Mouse (Mus musculus): ENCODE data around the gene Notch1.

Notch1 gene

DNA sequence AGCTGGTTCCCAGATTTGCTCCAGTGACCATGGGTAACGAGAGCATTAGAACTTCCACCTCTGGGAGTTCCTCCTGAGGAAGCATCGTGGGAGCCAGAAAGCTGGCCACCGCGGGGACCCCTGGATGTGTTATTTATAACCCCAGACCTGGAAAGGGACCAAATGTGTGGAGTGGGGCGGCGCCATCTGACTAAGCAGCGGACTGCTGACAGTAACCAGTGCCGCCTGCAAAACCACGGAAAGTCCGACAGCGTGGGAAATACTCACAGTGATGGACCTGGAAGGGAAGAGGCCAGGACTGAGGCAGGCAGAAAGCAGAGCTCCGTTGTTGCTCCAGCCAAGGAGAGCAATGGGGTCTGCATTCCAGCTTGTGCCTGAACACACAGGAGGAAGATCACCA is at the start of gene Notch1:
Gene Notch1, minus strand, starts transcription at position 389 of the 400 bp plus-strand sequence.
- DNase-seq = no peak

DNA sequence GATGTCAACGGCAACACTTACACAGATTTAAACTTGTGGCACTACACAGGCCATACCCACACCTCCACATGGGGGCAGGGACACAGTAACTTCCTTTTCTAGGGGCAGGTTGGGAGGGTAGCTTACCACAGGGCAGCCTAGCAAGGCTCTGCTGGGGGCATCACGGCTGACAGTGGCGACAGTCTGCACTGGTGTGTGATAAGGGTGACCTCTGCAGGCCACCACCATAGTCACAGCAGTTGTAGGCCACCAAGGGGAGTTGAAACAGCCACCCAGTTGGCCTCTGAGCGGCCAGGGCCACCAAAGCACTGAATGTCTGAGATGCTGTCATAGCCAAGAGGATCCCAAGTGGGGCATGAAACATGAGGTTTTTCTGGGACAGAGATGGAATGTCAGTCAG is 49.8 kb upstream of the Notch1 start:
- peak; percentile 19 for DNase-seq

DNA sequence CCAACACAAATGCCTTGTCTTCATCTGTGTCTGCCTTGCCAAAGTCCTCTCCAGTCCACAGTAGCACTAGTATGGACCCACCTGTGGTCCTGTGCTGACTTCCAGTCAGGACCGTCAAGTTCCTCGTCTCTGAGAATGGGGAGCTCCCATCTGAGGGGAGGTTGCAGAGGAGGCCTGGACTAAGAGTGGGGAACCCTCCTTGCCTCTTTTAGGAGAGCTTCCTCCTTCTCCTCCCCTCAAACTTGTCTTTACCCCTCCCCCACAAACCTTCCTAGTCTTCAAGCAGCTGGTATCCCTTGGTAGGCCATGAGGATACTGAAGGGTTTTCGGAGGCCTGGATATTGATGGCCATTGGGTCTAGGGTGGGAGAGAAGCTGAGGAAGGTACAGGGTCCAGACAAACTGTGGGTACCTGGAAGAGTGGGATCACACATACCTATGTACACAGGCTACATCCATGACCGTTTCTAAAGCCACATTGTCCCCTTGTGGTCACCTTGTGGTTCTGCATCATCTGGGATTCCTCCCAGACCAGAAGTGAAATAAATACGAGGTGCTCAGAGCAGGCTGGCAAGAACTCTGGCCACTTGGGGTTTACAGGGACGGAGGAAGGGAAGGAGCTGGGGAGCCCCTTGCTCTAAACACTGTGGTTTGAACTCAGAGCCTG is 45.0 kb upstream of the Notch1 start:
- DNase-seq = no peak

DNA sequence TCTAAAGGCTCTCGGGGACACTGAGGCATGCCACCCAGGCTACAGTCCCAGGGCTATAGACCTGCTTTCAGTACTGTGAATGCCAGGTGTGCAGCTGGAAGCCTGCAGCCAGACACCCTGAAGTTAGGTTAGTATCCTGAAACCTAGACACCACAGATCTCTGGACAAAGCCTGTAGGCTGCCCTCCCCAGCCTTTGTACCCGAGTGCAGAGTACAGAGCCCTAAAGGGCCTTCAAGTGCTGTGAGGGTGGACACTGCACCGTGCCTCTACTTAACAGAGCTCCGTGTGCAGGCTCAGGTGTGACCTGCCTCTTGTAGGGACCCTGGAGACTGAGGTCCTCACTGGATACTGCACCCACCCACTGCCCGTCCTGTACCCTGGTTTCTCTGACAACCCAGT is 44.0 kb upstream of the Notch1 start:
- DNase-seq = no peak

DNA sequence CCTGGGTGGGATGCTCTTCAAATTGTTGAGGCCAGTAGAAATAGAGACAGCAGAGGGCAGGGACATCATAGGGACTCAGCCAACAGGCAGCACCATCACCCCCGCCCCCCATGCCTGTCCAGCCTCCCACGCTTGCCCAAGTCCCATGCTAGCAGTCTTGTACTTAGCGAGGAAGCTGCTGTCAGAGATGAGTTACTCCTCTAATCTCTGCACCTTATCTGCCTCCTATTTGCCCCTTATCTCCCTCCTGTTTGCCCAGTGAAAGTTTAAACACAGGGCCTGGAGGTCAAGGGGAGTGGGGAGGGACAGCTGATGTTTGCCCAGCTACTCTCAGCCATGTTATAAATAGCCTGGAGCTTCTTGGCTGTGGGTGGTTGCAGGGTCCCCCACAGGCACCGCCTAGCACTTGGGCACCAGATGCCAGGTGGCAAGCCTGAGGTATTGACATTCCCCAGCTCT is 40.1 kb upstream of the Notch1 start:
- DNase-seq = no peak

DNA sequence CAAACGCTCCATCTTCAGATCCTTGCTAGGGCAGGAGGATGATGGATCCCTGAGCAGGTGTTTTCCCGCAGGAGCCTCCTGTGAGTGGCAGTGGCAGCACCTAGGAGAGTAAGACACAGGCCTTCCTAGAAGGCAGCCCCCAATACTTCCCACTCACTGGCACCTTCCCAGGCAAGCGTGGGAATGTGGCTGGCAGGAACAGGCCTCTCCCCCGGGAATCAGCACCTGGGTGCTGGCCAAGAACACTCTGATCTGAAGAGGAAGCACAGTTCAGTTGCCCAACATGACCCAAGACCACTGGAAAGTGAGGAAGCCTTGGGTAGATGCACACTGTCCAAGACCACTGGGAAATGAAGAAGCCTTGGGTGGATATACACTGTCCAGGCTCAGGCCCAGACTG is 38.6 kb upstream of the Notch1 start:
- no peak for DNase-seq

DNA sequence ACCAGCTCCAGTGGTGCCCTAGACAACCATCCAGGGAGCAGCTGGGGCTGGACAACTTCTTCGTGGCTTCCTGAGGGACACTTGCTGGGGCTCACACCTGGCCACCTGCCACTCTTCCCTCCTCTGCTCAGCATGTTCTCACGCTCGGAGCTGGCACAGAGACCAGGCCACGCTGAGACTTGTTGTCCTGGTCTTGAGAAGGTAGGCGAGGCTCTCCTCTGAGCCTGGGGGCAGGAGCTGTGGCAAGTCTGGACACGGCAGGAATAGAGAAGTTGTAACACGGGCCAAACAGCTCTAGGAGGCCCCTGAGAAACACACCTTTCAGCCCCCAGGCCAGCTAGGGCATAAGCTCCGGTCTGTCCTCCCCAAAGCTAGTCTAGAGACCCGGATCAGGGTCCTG is 37.4 kb upstream of the Notch1 start:
- DNase-seq = no peak

DNA sequence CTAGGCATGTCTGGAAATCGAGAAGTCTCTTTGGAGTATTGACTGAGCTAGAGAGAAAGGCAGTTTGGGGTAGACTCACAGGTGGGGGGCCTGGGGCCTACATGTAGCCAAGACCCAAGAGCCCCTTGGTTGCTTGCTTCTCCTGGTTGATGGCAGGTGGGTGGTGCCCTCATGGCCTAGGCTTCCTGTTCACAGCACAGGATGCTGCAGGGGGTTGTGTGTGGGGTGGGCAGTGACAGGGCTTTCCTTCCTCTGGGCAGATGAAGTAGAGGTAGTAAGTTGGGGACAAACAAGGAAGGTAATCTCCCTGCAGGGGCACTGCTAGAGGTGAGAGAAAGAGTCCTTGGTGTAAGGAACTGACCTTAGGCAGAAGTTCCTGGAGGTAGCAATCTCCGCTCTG is 35.6 kb upstream of the Notch1 start:
- DNase-seq = no peak

DNA sequence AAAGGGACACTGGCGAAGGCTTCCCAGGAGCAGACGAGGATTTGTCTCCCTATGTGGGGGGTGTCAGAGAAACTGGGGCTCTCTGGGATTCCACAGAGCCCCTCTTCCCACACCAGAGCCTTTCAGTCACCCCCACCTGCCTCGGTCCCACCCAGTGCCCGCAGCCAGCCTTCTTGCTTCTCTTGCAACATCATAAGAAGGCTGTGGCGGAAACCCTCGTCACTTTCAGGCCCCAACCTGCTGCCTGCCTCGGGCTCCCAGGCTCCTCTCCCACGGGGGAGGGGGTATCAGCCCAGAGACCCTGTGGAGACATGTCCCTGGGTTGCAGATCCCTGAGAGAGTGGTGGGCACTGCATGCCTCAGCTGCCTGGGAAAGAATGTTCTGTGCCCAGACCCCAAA is 35.0 kb upstream of the Notch1 start:
- DNase-seq = no peak

DNA sequence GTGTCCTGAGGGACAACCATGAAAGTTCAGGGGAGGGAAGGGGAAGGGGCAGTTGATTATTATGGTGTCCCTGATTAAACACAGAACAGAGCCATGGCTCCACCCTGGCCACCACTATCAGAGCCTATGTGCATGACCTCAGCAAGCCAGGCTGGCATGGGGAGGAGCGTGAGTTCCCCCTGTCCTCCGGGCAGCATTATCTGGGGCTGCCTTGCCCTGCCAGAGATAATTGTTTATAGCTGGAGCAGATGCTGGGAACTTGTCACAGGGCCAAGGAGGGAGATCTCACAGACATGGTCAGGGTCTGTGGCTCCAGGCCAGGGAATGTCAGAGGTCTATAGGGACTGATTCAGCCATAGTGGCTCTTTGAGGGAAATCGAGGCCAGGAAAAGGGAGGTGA is 34.3 kb upstream of the Notch1 start:
- DNase-seq = no peak

DNA sequence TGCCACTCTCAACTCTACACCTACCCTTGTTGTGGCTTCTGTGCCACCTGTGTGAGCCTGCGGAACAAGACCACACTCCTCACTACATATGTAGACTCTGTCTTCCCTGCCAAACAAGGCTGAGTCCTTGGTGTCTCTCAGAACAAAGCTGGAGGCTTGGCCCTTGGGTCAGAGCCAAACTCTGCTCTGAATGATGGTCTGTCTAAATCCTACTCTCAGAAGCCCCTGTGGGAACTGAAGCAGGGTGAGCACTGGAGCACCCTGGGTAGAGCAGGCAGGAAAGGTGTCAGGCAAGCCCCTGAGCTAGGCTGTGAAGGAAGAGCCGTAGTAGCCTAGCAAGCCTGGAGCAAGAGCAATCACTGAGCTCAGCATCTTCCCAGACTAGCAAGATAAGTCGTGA is 33.7 kb upstream of the Notch1 start:
- no peak for DNase-seq

DNA sequence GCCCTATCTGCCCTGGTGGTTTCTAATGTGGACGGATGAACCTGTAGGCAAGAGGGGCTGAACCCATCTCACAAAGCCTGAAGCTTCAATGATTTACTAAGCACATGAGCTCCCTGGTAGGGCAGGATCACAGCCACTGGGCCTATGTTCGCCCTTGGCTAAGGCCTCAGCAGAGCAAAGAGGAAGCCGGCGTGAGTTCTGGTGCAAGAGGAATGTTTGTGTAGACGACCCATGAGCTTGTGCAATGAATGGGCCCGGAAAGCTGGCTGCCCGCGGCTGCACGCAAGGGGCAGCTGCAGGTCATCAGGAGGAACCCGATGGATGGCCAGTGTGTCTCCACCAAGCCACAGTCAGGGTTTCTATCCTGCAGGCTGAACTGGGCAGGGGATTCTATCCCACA is 33.3 kb upstream of the Notch1 start:
- no peak for DNase-seq

DNA sequence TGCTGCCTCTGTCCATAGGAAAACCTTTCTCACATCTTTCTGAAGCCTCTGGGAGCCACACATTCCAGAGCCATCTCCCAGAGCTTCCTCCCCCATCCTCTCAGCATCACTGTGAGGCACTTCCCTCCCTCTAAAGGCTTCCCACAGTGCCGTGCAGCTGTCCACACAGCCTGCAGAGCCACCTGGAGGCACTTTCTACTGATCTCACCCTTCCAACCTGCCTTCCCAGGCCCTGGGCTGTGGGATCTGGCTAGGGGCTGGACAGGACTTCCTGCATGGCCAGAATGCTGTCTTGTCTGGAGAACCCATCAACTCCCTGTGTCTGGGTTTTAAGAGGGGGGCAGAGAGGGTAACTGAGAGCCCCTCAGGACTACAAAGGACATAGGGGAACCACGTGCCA is 31.0 kb upstream of the Notch1 start:
- no peak for DNase-seq

DNA sequence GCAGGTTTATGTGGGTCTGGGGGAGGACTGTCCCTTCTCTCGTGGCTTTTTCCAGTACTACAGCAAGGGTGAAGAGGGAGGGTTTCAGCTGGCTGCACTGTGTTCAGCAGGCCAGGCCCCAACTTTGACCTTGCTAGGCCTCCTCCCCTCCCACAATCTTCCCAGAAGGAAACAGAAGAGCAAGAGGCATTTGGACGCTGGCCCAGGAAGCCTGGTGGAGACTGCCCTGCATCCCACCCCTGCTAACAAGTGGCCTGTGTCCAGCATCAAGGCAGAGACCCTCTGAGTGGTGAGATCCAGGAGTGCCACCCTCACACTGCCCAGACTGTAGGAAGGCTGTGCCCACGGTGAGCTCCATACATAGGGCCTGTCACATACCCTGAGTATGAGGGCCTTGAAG is 27.8 kb upstream of the Notch1 start:
- DNase-seq = no peak

DNA sequence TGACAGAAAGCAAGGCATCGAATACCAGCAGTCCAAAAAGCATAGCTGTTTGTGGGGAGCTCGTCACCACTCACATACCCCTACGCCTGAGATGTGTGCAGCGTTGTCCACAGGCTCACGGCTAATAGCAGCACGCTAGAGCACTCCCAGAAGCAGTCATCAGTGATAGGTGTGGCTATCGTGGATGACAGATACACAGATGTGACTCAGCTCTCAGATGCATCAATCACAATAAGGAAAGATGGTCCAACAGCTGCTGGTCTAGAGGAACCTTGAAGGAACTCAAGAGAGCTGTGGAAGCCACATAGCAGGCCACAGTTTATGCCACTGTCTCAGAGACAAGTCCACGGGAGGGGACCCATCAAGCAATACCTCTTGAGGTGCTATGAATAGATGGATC is 27.3 kb upstream of the Notch1 start:
- no peak for DNase-seq

DNA sequence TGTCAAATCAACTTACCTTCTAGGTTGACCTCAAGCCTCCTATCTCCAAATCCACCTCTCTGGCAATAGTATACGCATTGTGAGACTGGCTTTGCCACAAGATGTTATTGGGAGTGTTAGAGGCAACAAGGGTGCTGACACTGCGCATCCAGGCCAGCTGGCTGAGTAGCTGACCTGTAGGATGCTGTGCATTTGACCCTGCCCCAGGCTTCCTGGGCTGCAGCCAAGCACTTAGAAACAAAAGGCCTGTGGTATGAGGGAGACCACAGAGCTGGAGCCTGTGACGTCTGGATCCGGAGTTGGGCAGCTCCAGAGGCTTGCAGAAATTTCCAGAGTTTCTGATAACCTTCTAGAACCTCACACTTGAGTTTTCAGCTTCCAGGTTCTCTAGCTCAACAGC is 26.7 kb upstream of the Notch1 start:
- no peak for DNase-seq

DNA sequence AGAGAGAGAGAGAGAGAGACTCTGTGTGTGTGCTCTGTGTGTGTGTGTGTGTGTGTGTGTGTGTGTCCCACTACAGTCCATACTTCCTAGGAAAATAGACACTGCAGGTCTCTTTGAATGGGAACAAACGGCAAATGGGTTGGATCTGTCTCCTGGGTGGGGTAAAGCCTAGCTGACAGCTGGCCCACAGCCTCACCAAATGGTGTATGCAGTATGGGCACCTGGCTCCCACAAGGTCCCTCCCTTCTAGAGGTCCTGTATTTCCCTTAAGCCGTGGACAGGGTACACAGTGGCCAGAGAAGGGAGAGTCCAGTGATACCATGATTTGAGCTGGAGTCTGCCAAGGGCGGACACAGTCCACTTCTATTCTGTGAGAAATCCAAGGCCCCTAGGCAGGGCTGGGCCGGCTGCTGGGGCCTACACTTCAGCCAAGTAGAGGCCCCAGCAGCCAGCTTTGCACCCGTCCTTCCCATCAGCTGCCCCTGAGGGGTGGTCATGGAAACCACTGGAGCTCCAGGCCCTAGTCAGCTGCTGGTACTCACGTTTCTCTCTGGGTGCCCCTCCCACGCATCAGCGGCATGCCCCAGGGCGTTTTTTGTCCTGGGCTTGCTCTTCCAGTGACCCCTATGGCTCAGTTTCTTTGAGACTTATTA is 24.9 kb upstream of the Notch1 start:
- peak; percentile 9 for DNase-seq

DNA sequence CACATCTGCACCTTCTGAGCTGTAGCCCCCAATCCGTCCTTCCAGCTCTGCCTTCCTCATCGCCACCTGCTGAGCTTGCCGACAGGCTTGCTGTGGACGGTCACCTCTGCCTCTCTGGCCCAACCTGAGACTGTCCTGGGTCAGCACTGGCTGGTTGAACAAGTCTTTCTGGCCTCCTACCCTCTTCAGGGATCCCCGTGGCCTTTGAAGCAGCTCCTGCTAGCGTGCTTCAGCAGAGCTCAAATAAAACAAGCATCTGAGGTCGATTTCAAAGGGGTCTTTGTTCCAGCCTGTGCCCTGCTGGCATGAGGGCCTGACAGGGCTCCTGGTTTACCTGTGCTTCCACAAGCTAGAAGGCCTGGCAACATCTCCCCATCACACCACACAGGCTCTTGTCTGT is 24.3 kb upstream of the Notch1 start:
- DNase-seq = no peak

DNA sequence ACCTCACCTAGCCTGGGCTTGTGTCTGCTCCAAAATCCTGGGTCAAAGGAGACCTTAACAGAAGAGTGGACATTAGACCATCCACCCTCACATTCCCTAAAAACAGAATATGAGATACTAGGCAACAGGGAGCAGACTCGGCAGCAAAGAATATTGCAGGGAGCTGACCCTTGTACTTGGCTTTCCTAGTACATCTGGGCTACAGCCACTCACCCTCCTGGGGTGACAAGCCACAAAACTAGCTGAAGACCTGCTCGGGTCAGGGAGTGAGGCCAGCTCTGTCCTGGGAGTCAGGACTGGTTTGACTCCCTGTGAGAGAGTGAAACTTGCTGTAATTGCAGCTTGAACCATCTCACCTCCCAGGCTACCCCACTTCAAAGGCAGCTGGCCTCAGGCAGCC is 23.1 kb upstream of the Notch1 start:
- no peak for DNase-seq

DNA sequence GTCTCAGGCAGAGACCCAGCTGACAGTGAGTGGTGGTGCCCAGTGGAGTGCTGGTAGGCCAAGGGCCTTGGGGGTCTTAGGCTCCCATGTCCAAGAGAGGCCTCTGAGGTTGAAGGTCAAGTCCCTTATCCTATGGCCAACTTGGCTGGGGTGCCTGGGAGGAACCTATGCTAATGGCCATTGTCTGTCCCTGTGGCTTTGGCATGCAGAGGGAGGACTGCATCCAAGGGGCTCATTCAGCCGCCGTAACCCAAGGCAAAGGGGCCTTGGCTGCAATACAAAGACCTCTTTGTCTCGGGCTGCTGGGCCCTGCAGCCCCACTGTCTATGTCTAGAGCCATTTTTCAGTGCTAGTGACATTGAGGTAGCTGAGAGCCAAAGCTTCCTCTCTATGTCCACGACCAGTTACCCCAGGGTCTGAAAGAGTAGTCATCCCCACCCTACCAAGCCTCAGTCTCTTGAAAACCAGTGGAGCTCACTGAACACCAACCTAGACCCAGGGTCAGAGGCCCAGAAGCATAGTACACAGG is 19.1 kb upstream of the Notch1 start:
- DNase-seq = peak; percentile 17

DNA sequence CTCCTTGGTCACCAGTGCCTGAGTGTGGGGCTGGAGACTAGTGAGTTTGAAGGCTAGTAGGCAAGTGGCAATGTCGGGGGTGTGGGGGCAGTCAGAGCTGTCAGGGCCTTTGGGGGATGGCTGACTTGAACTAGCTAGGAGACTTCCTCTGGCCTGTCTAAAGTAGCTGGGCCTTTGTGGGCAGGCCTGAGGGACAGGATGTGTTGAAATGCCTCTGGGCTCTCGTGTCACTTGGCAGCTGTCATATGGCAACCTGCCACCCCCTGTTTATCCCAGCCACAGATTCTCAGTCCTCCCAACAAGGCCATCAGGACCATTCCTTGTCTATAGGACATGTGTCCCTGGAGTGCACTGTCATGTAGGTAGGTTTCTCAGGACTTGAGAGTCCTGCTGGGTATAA is 18.2 kb upstream of the Notch1 start:
- peak; percentile 25 for DNase-seq

DNA sequence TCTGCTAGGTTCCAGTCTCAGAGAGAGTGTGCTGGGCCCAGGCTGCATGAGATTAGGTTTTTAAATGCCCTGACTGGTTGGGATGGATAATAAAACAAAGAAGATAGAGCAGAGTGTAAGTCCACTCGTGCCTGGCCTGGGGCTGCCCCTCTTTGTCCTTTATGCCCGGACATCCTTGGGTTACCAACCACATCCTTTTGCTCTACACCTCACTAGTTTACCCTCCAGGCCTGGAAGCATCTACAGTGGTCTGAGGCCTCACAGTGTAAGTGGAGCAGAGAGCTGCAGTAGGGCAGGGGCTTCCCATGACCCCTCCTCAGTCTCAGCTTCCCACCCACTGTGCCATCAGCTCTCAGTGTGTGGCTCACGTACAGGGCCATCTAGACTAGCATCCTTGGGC is 17.7 kb upstream of the Notch1 start:
- no peak for DNase-seq

DNA sequence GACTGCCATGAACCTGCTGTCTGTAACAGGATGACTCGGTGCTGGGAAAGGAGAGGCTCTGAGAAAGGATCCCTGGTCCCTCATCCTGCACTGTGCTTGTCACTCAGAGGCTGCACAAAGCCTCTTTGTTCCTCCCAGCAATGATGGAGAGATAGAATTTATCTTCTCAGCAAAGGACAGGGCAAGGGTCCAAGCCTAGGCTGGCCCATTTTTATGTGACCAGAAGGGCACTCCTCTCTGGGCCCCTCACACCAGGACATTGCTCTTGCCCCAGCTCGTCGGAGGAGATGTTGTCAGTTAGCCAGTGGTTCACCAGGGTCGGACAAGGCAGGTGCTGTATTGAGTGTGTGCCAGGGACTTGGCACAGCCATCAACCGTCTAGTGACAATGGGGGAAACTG is 16.8 kb upstream of the Notch1 start:
- DNase-seq = no peak

DNA sequence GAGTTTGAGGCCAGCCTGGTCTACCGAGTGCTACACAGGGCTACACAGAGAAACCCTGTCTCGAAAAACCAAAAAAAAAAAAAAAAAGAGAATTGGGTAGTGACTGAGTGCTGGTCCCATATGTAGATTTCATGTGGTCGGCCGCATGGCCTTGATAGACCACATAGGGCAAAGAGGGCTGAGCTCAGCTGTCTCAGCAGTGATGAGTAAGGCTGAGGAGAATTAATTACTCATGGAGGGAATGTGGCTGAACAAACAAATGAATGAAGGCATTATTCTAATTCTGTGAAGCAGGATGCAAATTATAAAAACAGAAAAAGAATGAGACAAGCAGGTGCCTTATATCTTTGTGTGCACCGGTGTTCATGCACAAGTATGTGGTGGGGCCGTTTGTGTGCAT is 15.4 kb upstream of the Notch1 start:
- DNase-seq = no peak

DNA sequence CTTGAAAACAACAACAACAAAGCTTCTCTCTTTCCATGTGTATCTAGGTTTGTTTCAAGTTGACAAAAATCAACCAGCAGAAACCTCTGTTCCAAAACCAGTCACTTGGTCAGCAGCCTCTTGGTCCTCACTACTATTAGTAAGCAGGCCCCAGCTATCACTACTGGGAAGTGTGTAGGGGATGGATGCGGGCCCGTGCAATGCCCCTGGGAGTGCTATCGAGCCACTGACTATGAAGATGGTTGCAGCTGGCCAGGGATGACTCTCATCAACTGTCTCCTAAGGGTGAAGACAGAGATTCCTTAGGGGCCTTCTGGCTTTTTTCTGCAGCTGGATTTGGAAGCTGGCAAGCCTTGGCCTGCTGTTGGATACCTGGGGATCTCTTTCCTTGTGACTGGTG is 13.4 kb upstream of the Notch1 start:
- DNase-seq = no peak
